7 mouse cellular contexts compared by ENCODE assay signal in genomic region chr16:37990553-37991344, GRCm38 (mm10).
A peak's percentile ranks its signal among the peaks of the same experiment; 100 is the strongest.
DNase-seq lines count a peak whose midpoint lies in the region; ATAC-seq and TF ChIP-seq lines count a peak whose summit lies in the region.

No protein-coding gene starts in this region.

- intact Hi-C loops in heart, postnatal 36 days (cut with DNase I): loop anchor here (5.0 to 10.0 kb wide), 2 partner anchors 147 to 514 kb away; no protein-coding TSS in a partner anchor

- no peak overlapping the region for H3K4me2 ChIP-seq in CH12.LX (ENCODE audit: insufficient read depth, low read depth, poor library complexity, severe bottlenecking)
- H3K4me2 ChIP-seq in hindbrain, embryonic 14.5 days (replicated peaks): no peak overlapping the region
- H3K4me2 ChIP-seq in stomach, postnatal 0 days (replicated peaks; ENCODE audit: low read depth): no peak overlapping the region

- H3K9ac ChIP-seq in CH12.LX (ENCODE audit: insufficient read depth, low read depth): no peak overlapping the region
- peak overlapping the region; percentile 8 for H3K9ac ChIP-seq in hindbrain, embryonic 14.5 days
- no peak overlapping the region for H3K9ac ChIP-seq in stomach, postnatal 0 days (ENCODE audit: low read length)

- TF ChIP-seq CTCF in CH12.LX (conservative IDR thresholded peaks at IDR 0.05 in 1 of 2, IDR thresholded peaks at IDR 0.05 in 1 of 2; ENCODE audit: low read depth in 2 of 2, low read length in 2 of 2): peak in 1 of 2 experiments; percentile 58; a peak in 2 of 4 replicates
- peak; percentile 64 for TF ChIP-seq CTCF in stomach, postnatal 0 days (IDR thresholded peaks at IDR 0.05; ENCODE audit: low read depth)

- dilution Hi-C loops in CH12.LX (cut with MboI; ENCODE audit: extremely low pct_ligation_motif_present, extremely low pct_unique_long_range_greater_than_20kb, low sequenced_read_pairs): no loop called here

- no peaks in the 10 kb centered on the region for H3K9me3 ChIP-seq in CH12.LX (replicated peaks; ENCODE audit: low read length)
- no peaks in the 10 kb centered on the region for H3K9me3 ChIP-seq in hindbrain, embryonic 14.5 days (ENCODE audit: control insufficient read depth, low read length)
- no peaks in the 10 kb centered on the region for H3K9me3 ChIP-seq in stomach, postnatal 0 days (ENCODE audit: control insufficient read depth, low read length)

- H3K4me3 ChIP-seq in CH12.LX (replicated peaks in 1 of 3; ENCODE audit: low read depth in 2 of 3, low read length in 2 of 3, poor library complexity in 1 of 3): no peak overlapping the region
- no peak overlapping the region for H3K4me3 ChIP-seq in hindbrain, embryonic 14.5 days (replicated peaks; ENCODE audit: low read length)
- no peak overlapping the region for H3K4me3 ChIP-seq in stomach, postnatal 0 days (ENCODE audit: low read depth, low read length)

- peak; percentile 79 for ATAC-seq in hindbrain, embryonic 14.5 days (ENCODE audit: low FRiP score)
- peak; percentile 70 for ATAC-seq in stomach, postnatal 0 days (ENCODE audit: low FRiP score, low TSS enrichment)

- peak; percentile 38 for TF ChIP-seq RAD21 in CH12.LX (IDR thresholded peaks at IDR 0.05; ENCODE audit: low read depth, low read length)

- H3K27me3 ChIP-seq in CH12.LX (replicated peaks): peaks cover 4% of the 10 kb centered on the region
- H3K27me3 ChIP-seq in hindbrain, embryonic 14.5 days (ENCODE audit: control insufficient read depth, insufficient read depth, low read length): no peaks in the 10 kb centered on the region
- H3K27me3 ChIP-seq in stomach, postnatal 0 days (ENCODE audit: control insufficient read depth, insufficient read depth, low read length): no peaks in the 10 kb centered on the region

- TF ChIP-seq EP300 in CH12.LX (IDR thresholded peaks at IDR 0.05; ENCODE audit: low read length): no peak
- no peak for TF ChIP-seq EP300 in stomach, postnatal 0 days (optimal IDR thresholded peaks at IDR 0.05)

- H3K79me2 ChIP-seq in CH12.LX (replicated peaks; ENCODE audit: control insufficient read depth, extremely low read depth, insufficient read depth, poor library complexity, severe bottlenecking): no peaks in the 10 kb centered on the region

- no peaks in the 10 kb centered on the region for H3K36me3 ChIP-seq in CH12.LX (replicated peaks in 1 of 2; ENCODE audit: control insufficient read depth in 1 of 2, insufficient read depth in 1 of 2, low read length in 1 of 2)
- H3K36me3 ChIP-seq in hindbrain, embryonic 14.5 days (replicated peaks; ENCODE audit: control insufficient read depth, insufficient read depth): no peaks in the 10 kb centered on the region
- H3K36me3 ChIP-seq in stomach, postnatal 0 days (ENCODE audit: control insufficient read depth, insufficient read depth, low read length): no peaks in the 10 kb centered on the region

- in situ Hi-C loops in CH12.LX (cut with MboI; ENCODE audit: low pct_ligation_motif_present, low pct_unique_long_range_greater_than_20kb, low sequenced_read_pairs): loop anchor here (10.0 kb wide), 1 partner anchor 134 kb away; no protein-coding TSS in a partner anchor

- no peak for TF ChIP-seq POLR2A in CH12.LX (IDR thresholded peaks at IDR 0.05; ENCODE audit: low read depth, low read length)

- H3K4me1 ChIP-seq in CH12.LX (ENCODE audit: control insufficient read depth in 1 of 2, insufficient read depth in 2 of 2): peaks cover 14 to 23% of the 10 kb centered on the region in 2 experiments
- peaks cover 21% of the 10 kb centered on the region for H3K4me1 ChIP-seq in hindbrain, embryonic 14.5 days (replicated peaks; ENCODE audit: control insufficient read depth, insufficient read depth, low read length)
- H3K4me1 ChIP-seq in stomach, postnatal 0 days (replicated peaks; ENCODE audit: control insufficient read depth, insufficient read depth): no peaks in the 10 kb centered on the region

- no peak for DNase-seq in CH12.LX (ENCODE audit: extremely low read depth)
- DNase-seq in brain, adult 2 months (ENCODE audit: low read depth, low spot score): peak; percentile 72
- DNase-seq in hindbrain, embryonic 14.5 days (ENCODE audit: low spot score): peak; percentile 64
- peak; percentile 56 for DNase-seq in lung, postnatal 10 days
- peak; percentile 66 for DNase-seq in stomach, postnatal 0 days (ENCODE audit: low spot score)
- DNase-seq in heart, postnatal 36 days: no peak
- no peak for DNase-seq in heart, adult 18-20 months

- WGBS in hindbrain, embryonic 14.5 days: 12% methylated on average over 10 of the region's 10 CpGs
- WGBS in stomach, postnatal 0 days: 34% methylated on average over 10 of the region's 10 CpGs

- no peak overlapping the region for H3K27ac ChIP-seq in CH12.LX (ENCODE audit: insufficient read depth, low read depth)
- peak overlapping the region; percentile 89 for H3K27ac ChIP-seq in hindbrain, embryonic 14.5 days
- H3K27ac ChIP-seq in stomach, postnatal 0 days (replicated peaks): no peak overlapping the region

TF ChIP-seq in CH12.LX, 34 proteins besides CTCF, POLR2A, EP300 and RAD21:
- TF ChIP-seq SMC3 (IDR thresholded peaks at IDR 0.05; ENCODE audit: low read depth, low read length) (peak; percentile 68), IRF4 (IDR thresholded peaks at IDR 0.05; ENCODE audit: low read depth, low read length) (no peak)
TF ChIP-seq in CH12.LX: peak in this region for 1.

Comparison
In these comparisons a context has a peak if more than half of its experiments do, and no peak if none do; other contexts are left out.
1. DNase-seq: peak in brain, adult 2 months (single experiment), hindbrain, embryonic 14.5 days (single experiment), lung, postnatal 10 days (single experiment) and stomach, postnatal 0 days (single experiment); none in CH12.LX (single experiment), heart, postnatal 36 days (0 of 2) and heart, adult 18-20 months (0 of 2).